Mouse (Mus musculus): Measurements from ENCODE around the gene Spns1. TPM values are rescaled to one million over a fixed set of nuclear protein-coding genes. Genes with fewer than 3 reads are reported as not detected.
"Not testable (repeated sequence)": the region's sequence is repeated elsewhere in the genome, so short reads cannot be mapped to it uniquely, and the experiment has no call there.

Gene Spns1
- total RNA-seq, 1 experiment: 238 TPM

DNA sequence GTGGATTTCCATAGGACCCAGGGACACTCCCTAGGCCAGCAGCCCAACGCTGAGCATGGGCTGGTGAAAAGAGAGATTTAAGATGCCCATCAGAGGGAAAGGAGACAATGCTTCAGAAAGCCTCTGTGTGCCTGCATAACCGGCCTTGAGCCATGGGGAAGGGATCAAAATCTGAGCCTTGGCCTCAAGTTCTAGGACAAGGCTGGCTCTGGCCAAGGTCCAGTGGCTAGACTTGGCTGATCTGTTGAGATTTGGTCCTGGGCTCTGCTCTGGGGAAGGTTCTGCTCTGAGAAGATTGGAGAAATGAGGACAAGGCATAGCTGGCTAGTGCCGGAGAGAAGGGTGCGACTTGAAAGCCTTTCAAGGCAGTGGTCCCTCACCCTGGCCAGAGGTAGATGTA is 33.8 kb upstream of the Spns1 start:
- Histone ChIP-seq H3K4me3 (ENCODE audit: insufficient read depth in 1 of 2, low read depth in 1 of 2, low read length in 2 of 2, poor library complexity in 1 of 2, severe bottlenecking in 1 of 2) (no peak overlapping the region), H3K9me3 (ENCODE audit: control insufficient read depth, insufficient read depth, low read depth, low read length) (no peaks in the 10 kb centered on the region), H3K9ac (ENCODE audit: insufficient read depth, low read depth, low read length, poor library complexity, severe bottlenecking) (no peak overlapping the region), H3K27ac (ENCODE audit: insufficient read depth, low read depth, low read length, poor library complexity, severe bottlenecking) (no peak overlapping the region), H3K36me3 (ENCODE audit: control insufficient read depth, insufficient read depth, low read length, poor library complexity, severe bottlenecking) (no peaks in the 10 kb centered on the region), H3K4me1 (ENCODE audit: control insufficient read depth in 2 of 2, insufficient read depth in 2 of 2, low read length in 2 of 2, poor library complexity in 1 of 2) (no peaks in the 10 kb centered on the region)
- in situ Hi-C loops (cut with MboI; ENCODE audit: low sequenced_read_pairs in 2 of 2, unreplicated experiment in 2 of 2): no loop called here
- no peak for TF ChIP-seq CHD2 (IDR thresholded peaks at IDR 0.05; ENCODE audit: low read depth, low read length)
- TF ChIP-seq HCFC1 (IDR thresholded peaks at IDR 0.05; ENCODE audit: borderline replicate concordance, insufficient read depth, low read length): no peak
- TF ChIP-seq ZC3H11A (IDR thresholded peaks at IDR 0.05; ENCODE audit: borderline replicate concordance, low read depth, low read length): no peak
- TF ChIP-seq ZNF384 (IDR thresholded peaks at IDR 0.05; ENCODE audit: low read depth, low read length): no peak
- no peak for TF ChIP-seq MAFK (IDR thresholded peaks at IDR 0.05; ENCODE audit: insufficient read depth, low read depth, low read length)
- DNase-seq (ENCODE audit: low read depth, low spot score): no peak

DNA sequence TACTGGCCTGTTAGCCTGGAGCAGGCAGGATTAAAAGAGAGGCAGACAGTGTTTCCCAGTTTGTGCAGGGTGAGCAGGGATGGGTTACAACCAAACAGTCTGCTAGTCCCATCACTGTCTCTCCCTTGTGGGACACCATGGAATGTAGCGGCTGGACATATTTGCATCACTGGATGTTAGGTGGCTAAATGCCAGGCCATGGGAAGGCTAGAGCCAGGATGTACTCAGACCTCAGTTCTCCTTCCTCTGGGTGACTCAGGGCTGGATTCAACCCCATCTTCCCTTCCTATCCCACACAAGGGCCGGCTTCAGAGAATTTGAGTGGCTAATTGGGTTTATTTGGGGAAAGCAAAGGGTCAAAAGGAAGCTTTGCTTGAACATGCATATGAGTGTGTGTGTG is 31.4 kb upstream of the Spns1 start:
- TF ChIP-seq MAFK (IDR thresholded peaks at IDR 0.05; ENCODE audit: insufficient read depth, low read depth, low read length) (no peak), HCFC1 (IDR thresholded peaks at IDR 0.05; ENCODE audit: borderline replicate concordance, insufficient read depth, low read length) (no peak), ZNF384 (IDR thresholded peaks at IDR 0.05; ENCODE audit: low read depth, low read length) (no peak), ZC3H11A (IDR thresholded peaks at IDR 0.05; ENCODE audit: borderline replicate concordance, low read depth, low read length) (no peak), CHD2 (IDR thresholded peaks at IDR 0.05; ENCODE audit: low read depth, low read length) (no peak)
- H3K4me3 ChIP-seq (ENCODE audit: insufficient read depth in 1 of 2, low read depth in 1 of 2, low read length in 2 of 2, poor library complexity in 1 of 2, severe bottlenecking in 1 of 2): no peak overlapping the region
- no peaks in the 10 kb centered on the region for H3K36me3 ChIP-seq (ENCODE audit: control insufficient read depth, insufficient read depth, low read length, poor library complexity, severe bottlenecking)
- no peaks in the 10 kb centered on the region for H3K4me1 ChIP-seq (ENCODE audit: control insufficient read depth in 2 of 2, insufficient read depth in 2 of 2, low read length in 2 of 2, poor library complexity in 1 of 2)
- no peaks in the 10 kb centered on the region for H3K9me3 ChIP-seq (ENCODE audit: control insufficient read depth, insufficient read depth, low read depth, low read length)
- no peak overlapping the region for H3K9ac ChIP-seq (ENCODE audit: insufficient read depth, low read depth, low read length, poor library complexity, severe bottlenecking)
- H3K27ac ChIP-seq (ENCODE audit: insufficient read depth, low read depth, low read length, poor library complexity, severe bottlenecking): no peak overlapping the region
- in situ Hi-C loops (cut with MboI; ENCODE audit: low sequenced_read_pairs in 2 of 2, unreplicated experiment in 2 of 2): no loop called here
- DNase-seq (ENCODE audit: low read depth, low spot score): no peak

- DNase-seq (ENCODE audit: low read depth, low spot score); H3K9ac ChIP-seq (ENCODE audit: insufficient read depth, low read depth, low read length, poor library complexity, severe bottlenecking); H3K9me3 ChIP-seq (ENCODE audit: control insufficient read depth, insufficient read depth, low read depth, low read length); H3K27ac ChIP-seq (ENCODE audit: insufficient read depth, low read depth, low read length, poor library complexity, severe bottlenecking); H3K4me3 ChIP-seq (ENCODE audit: insufficient read depth in 1 of 2, low read depth in 1 of 2, low read length in 2 of 2, poor library complexity in 1 of 2, severe bottlenecking in 1 of 2); H3K36me3 ChIP-seq (ENCODE audit: control insufficient read depth, insufficient read depth, low read length, poor library complexity, severe bottlenecking); H3K4me1 ChIP-seq (ENCODE audit: control insufficient read depth in 2 of 2, insufficient read depth in 2 of 2, low read length in 2 of 2, poor library complexity in 1 of 2); in situ Hi-C loops (cut with MboI; ENCODE audit: low sequenced_read_pairs in 2 of 2, unreplicated experiment in 2 of 2): not testable (repeated sequence)
- peak; percentile 66 for TF ChIP-seq ZNF384 (IDR thresholded peaks at IDR 0.05; ENCODE audit: low read depth, low read length)
Observed at GRCm38 (mm10) chr7:126402518-126402917, 25.3 kb upstream of the Spns1 start.

- no peaks in the 10 kb centered on the region for H3K36me3 ChIP-seq (ENCODE audit: control insufficient read depth, insufficient read depth, low read length, poor library complexity, severe bottlenecking)
- no peak overlapping the region for H3K4me3 ChIP-seq (ENCODE audit: insufficient read depth in 1 of 2, low read depth in 1 of 2, low read length in 2 of 2, poor library complexity in 1 of 2, severe bottlenecking in 1 of 2)
- in situ Hi-C loops (cut with MboI; ENCODE audit: low sequenced_read_pairs in 2 of 2, unreplicated experiment in 2 of 2): no loop called here
- peak; percentile 85 for DNase-seq (ENCODE audit: low read depth, low spot score)
- TF ChIP-seq ZNF384 (IDR thresholded peaks at IDR 0.05; ENCODE audit: low read depth, low read length) (no peak), HCFC1 (IDR thresholded peaks at IDR 0.05; ENCODE audit: borderline replicate concordance, insufficient read depth, low read length) (0 out of 2 replicates have a peak, but pooled peaks have one; percentile 33), ZC3H11A (IDR thresholded peaks at IDR 0.05; ENCODE audit: borderline replicate concordance, low read depth, low read length) (peak; percentile 75), CHD2 (IDR thresholded peaks at IDR 0.05; ENCODE audit: low read depth, low read length) (no peak)
- no peaks in the 10 kb centered on the region for H3K9me3 ChIP-seq (ENCODE audit: control insufficient read depth, insufficient read depth, low read depth, low read length)
- no peak overlapping the region for H3K27ac ChIP-seq (ENCODE audit: insufficient read depth, low read depth, low read length, poor library complexity, severe bottlenecking)
- H3K9ac ChIP-seq (ENCODE audit: insufficient read depth, low read depth, low read length, poor library complexity, severe bottlenecking): no peak overlapping the region
- H3K4me1 ChIP-seq (ENCODE audit: control insufficient read depth in 2 of 2, insufficient read depth in 2 of 2, low read length in 2 of 2, poor library complexity in 1 of 2): no peaks in the 10 kb centered on the region
Observed at GRCm38 (mm10) chr7:126399548-126399947, 22.3 kb upstream of the Spns1 start.

- Histone ChIP-seq H3K27ac (ENCODE audit: insufficient read depth, low read depth, low read length, poor library complexity, severe bottlenecking) (no peak overlapping the region), H3K9ac (ENCODE audit: insufficient read depth, low read depth, low read length, poor library complexity, severe bottlenecking) (no peak overlapping the region), H3K9me3 (ENCODE audit: control insufficient read depth, insufficient read depth, low read depth, low read length) (no peaks in the 10 kb centered on the region), H3K4me3 (ENCODE audit: insufficient read depth in 1 of 2, low read depth in 1 of 2, low read length in 2 of 2, poor library complexity in 1 of 2, severe bottlenecking in 1 of 2) (no peak overlapping the region), H3K4me1 (ENCODE audit: control insufficient read depth in 2 of 2, insufficient read depth in 2 of 2, low read length in 2 of 2, poor library complexity in 1 of 2) (0 out of 4 replicates have a peak, but pooled peaks cover 0 to 2% of the 10 kb centered on the region in 2 experiments), H3K36me3 (ENCODE audit: control insufficient read depth, insufficient read depth, low read length, poor library complexity, severe bottlenecking) (0 out of 2 replicates have a peak, but pooled peaks cover 2% of the 10 kb centered on the region)
- no peak for DNase-seq (ENCODE audit: low read depth, low spot score)
- in situ Hi-C loops (cut with MboI; ENCODE audit: low sequenced_read_pairs in 2 of 2, unreplicated experiment in 2 of 2): no loop called here
- no peak for TF ChIP-seq HCFC1 (IDR thresholded peaks at IDR 0.05; ENCODE audit: borderline replicate concordance, insufficient read depth, low read length)
- TF ChIP-seq MAFK (IDR thresholded peaks at IDR 0.05; ENCODE audit: insufficient read depth, low read depth, low read length): no peak
- TF ChIP-seq ZNF384 (IDR thresholded peaks at IDR 0.05; ENCODE audit: low read depth, low read length): no peak
- no peak for TF ChIP-seq ZC3H11A (IDR thresholded peaks at IDR 0.05; ENCODE audit: borderline replicate concordance, low read depth, low read length)
- TF ChIP-seq CHD2 (IDR thresholded peaks at IDR 0.05; ENCODE audit: low read depth, low read length): no peak
Observed at GRCm38 (mm10) chr7:126397822-126398221, 20.6 kb upstream of the Spns1 start.
